Mouse (Mus musculus) left cerebral cortex, adult 9 months (tissue): ENCODE results near the gene Tor1aip2.

ENCODE experiments used
- DNase-seq, 2 experiments: peaks; one replicate each; pipeline ENCODE4 v3.0.0; 2022; ENCODE audit warnings: low spot score in 2 of 2

Gene Tor1aip2

GRCm38 (mm10) chr1:156111090-156111489 lies 75.9 kb downstream of the Tor1aip2 start:
- DNase-seq = no peak

GRCm38 (mm10) chr1:156111728-156112127 lies 76.5 kb downstream of the Tor1aip2 start:
- DNase-seq = no peak

- DNase-seq = no peak
These were observed 76.9 kb downstream of the Tor1aip2 start for GRCm38 (mm10) chr1:156112142-156112541.

GRCm38 (mm10) chr1:156113884-156114499 lies 78.8 kb downstream of the Tor1aip2 start:
- no peak for DNase-seq

- DNase-seq = no peak
These were observed 81.6 kb downstream of the Tor1aip2 start for GRCm38 (mm10) chr1:156116770-156117169.
